Mouse (Mus musculus): ENCODE measurements around the gene Pcx.
A peak's percentile ranks its signal among the peaks of the same experiment; 100 is the strongest.
"Not testable (repeated sequence)": the region's sequence is repeated elsewhere in the genome, so short reads cannot be mapped to it uniquely, and the experiment has no call there.

Pcx gene

DNA sequence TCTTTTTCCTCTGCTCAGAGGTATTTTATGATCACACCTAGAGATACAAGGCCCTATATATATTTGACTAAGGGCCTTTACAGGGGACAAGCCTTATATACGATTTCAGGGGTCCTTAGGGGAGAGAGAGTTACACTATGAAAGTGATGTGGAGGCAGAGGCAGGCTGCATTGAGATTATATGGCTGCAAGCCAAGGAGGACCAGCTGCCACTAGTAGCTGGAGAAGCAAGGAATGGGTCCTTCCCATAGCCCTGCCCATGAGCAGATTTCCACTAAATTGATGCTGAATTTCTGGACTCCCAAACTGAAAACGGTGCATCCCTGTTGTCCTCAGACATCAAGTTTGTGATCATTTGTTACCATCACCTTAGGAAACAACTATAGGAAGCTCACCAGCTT is 73.6 kb downstream of the Pcx start:
- no peak for DNase-seq (ENCODE audit: low read depth, low spot score)

DNA sequence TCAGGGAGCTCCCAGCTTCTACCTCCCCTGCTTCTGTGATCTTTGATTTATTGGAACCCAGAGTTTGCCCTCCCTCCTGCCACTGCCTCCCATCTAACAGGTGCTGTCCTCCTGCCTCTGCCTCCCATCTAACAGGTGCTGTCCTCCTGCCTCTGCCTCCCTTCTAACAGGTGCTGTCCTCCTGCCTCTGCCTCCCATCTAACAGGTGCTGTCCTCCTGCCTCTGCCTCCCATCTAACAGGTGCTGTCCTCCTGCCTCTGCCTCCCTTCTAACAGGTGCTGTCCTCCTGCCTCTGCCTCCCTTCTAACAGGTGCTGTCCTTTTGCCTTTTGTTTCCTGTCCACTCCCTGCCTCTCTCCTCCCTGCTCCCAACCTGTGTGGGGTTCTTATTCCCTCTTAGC is 76.5 kb downstream of the Pcx start:
- not testable (repeated sequence) for DNase-seq (ENCODE audit: low read depth, low spot score)

DNA sequence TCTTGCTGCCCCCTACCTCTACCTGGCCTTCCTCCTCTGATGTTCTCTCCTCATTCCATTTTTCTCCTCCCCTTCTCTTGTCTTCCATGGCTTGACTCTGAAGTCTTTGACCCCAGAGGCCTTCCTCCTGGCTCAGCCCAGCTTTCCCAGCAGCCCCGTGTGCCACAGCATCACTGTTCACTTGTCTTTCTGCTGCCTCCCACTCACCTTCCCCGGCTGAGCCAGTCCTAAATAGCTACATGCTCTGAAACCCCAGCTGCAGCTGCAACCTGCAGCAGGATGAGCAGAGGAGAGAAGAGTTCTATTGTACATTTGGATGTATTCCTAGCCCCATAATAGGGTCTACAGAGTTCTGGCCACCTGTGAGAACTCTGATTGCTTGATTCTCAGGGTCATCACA is 77.2 kb downstream of the Pcx start:
- DNase-seq (ENCODE audit: low read depth, low spot score) = no peak

DNA sequence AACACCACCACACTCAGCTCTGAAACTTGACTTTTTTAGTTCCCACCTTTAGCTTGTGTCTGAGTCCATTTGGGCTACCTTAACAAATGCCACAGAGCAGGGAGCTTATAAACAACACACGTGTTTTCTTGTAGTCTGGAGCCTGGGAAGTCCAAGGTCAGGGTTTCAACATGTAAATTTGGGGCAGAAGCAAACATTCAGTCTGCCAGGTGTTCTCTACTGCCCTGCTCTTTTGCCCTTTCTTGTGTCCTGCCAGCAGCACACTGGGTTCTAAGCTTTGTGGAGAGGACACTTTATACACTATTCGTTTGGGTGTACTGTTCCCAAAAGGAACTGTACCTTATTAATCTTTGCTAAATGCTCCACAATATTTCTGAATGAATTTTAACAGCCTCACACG is 78.2 kb downstream of the Pcx start:
- no peak for DNase-seq (ENCODE audit: low read depth, low spot score)

DNA sequence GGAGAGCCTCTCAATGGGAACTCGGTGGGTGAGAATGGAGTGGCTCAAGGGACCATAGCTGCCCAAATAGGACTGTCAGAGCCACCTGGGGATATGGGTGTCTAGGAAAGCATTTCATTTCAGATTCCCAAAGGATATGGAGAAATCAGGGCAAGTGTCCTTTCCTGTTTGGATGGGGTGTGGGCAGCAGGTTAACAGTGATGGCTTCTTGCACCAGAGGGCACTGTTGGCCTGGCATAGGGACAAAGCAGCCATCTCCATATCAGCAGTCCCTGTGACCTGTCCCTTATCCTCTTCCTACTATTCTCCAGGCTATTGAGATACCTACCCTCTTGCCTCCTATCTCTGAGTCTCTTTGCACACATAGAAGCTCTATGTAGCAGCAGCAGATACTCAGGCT is 78.8 kb downstream of the Pcx start:
- DNase-seq (ENCODE audit: low read depth, low spot score) = no peak

DNA sequence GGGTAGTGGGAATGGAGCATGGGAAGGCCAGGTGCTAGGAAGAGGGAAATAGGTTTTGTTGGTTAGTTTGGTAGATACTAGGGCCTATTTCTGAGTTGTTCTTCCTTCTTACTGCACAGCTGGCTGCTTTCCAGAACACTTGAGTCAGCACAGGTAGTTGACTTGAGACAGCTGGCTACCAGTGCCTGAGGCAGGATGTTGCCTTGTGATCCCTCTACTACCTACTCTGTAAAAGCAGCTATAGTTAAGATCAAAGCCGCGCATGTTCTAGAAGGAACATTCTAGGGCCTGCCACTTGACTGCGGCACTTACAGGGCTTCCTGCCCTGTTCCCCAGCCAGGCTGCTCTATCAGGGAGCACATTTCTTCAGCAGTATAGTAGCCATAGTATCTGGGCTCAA is 79.8 kb downstream of the Pcx start:
- DNase-seq (ENCODE audit: low read depth, low spot score) = no peak

DNA sequence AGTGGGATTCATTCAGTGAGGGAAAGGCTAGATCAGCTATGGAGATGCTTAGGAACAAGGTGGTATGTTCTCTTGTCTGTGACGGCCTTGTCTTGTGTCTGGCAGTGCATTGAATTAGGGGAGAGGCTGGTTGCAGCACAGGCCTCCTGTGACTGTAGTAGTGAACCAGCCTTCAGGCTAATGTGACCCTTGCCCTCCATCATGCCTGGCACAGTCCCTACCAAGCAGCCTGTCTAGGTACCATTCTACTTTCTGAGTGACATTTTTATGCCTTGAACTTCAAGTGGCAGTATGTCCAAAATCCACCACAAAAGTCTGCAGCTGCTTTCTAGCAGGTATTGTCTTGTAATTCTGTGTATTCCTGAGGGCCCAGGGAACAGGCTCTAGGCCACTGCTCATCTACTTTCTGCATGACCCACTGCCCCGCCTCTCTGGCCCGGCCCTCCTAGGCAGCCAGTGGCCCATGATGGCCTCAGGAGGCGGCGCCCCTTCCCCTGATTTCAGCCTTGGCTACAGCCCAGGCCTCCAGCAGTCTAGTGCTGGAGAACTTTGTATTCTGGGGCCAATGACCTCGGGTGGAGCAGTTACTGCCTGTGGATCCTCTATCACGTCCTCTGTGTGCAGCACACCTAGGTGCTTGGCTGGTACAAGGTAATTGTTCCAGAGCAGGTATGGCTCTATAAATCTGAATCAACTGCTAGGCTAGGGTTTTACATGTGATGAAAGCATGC is 83.7 kb downstream of the Pcx start:
- no peak for DNase-seq (ENCODE audit: low read depth, low spot score)

DNA sequence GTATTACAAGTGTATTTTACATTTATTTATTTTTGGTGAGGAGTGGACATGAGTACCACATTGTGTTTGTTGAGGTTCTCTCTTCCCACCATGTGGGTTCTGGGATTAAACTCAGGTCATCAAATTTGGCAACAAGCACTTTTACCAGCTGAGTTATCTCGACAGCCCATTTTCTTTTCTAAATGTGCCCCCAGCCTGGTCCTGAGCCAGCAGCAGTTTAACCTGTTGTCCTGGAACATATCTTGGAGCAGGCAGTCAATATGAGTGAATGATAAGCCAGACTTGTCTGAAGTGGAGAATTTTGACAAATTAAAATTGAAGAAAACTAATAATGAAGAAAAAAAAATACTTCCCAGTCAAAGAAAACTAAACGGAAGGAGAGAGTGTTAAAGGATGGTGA is 85.8 kb downstream of the Pcx start:
- no peak for DNase-seq (ENCODE audit: low read depth, low spot score)

DNA sequence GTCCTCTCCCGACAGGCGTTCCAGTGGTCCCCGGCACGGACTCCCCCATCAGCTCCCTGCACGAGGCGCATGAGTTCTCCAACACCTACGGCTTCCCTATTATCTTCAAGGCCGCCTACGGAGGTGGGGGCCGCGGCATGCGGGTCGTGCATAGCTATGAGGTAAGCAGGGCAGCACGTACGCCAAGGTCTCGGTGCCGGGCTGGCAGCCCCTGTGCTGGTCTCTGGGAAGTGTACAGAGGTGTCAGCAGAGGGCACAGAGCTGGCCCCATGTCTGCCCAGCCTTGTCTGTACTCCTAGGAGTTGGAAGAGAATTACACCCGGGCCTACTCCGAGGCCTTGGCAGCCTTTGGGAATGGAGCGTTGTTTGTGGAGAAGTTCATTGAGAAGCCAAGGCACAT is 92.2 kb downstream of the Pcx start:
- DNase-seq (ENCODE audit: low read depth, low spot score) = no peak

DNA sequence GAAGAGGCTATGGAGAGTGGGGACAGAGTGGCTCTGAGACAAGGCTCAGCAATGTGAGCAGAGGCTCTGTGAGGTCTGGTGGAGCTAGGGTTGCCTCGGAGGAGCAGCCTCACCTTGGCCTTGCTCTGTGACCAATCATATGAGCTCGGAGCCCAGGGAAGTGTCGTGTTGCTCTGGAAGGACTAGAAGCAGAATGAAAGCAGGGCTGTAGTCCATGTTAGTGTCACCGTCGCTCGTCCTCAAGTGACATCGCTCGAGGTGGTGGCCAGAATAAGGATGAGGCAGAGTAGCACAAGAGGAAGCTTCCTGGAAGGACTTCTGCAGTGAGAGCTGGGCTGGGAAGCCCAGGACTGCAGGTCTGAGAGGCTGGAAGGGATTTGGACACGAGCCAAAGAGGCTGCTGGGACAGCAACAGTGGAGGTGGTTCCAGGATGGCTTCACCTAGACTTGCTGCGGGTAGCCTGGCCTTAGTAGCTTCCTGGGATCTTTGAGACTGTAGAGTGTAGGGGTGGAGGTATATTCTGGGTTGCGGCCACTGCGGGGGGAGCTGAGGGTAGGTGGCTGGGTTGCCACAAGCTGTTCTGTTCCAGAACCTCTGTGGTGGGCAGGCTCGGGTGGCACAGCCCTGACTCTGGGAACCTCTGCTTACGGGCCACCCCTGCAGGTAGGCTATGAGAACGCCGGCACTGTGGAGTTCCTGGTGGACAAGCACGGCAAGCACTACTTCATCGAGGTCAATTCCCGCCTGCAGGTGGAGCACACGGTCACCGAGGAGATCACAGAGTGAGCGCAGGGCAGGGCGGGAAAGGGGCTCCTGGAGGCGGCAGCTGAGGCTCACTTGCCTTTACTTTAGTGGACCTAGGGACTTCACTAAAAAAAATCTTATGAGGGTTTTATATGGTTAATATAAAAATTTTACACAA is 93.8 kb downstream of the Pcx start:
- DNase-seq (ENCODE audit: low read depth, low spot score) = peak; percentile 87

DNA sequence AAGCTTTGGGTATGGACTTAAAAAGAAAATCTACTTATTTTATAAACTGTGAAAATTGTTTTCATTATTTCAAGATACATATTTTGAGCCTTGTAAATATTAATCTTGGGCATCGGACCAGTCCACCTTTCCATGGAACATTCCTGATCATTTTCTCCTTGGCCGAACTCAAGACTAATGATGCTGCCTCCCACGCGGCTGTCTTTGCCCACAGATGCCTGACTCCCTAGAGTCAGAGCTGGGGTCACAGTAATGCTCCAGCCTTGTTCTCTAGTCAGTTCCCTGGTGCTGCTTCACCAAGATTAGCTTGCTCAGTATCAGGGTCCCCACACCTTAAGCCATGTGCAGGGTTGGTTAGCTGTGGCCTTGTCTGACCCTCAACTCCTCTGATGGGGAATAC is 95.4 kb downstream of the Pcx start:
- no peak for DNase-seq (ENCODE audit: low read depth, low spot score)

DNA sequence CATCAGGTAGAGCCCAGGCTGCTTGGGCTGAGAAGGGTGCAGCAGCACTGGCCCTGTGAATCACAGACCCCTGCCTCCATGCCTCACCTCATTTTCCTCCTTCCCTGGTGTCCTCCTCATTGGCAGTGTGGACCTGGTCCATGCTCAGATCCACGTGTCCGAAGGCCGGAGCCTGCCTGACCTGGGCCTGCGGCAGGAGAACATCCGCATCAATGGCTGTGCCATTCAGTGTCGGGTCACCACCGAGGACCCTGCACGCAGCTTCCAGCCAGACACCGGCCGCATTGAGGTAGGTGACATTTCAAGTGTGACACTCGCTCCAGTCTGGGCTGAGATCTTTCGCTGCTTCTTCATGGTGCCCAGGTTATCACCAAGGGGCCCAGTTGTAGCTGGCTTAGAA is 97.1 kb downstream of the Pcx start:
- DNase-seq (ENCODE audit: low read depth, low spot score) = no peak

DNA sequence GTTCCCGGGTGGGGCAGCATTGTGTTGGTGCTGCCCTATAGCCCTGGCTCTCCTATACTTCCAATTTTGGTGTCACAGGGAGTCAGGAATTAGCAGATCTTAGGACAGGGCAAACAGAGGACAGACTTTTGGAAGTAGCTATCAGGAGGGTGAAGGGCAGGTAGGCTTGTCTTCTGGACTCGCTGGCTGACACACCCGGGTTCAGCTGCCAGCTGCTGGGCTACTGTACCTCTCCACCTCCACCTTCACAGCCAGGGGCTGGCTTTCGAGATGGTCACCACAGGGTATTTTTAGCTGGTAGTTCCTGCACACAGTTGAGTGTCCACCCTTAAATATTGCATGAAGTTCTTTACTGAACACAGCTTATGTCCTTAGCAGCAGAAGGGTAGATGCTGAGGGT is 98.2 kb downstream of the Pcx start:
- DNase-seq (ENCODE audit: low read depth, low spot score) = no peak

DNA sequence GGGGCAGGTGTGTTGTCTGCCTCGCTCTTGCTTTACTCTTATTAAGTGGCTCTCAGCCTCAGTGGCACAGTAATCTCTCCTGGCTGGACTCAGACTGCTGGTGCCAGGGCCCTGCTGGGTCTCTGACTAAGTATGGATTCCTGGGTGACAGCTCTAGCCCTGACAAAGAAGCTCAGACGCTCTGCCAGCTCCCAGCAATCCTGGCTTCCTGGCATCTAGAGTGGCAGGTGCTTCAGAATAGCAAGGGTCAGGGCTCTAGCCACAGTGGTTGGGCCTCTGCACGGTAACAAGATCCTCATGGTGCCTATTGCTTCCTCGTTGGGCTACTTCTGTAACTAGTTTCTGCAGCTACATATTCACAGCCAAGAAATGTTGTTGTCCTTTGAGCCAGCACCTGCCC is 99.8 kb downstream of the Pcx start:
- DNase-seq (ENCODE audit: low read depth, low spot score) = no peak

DNA sequence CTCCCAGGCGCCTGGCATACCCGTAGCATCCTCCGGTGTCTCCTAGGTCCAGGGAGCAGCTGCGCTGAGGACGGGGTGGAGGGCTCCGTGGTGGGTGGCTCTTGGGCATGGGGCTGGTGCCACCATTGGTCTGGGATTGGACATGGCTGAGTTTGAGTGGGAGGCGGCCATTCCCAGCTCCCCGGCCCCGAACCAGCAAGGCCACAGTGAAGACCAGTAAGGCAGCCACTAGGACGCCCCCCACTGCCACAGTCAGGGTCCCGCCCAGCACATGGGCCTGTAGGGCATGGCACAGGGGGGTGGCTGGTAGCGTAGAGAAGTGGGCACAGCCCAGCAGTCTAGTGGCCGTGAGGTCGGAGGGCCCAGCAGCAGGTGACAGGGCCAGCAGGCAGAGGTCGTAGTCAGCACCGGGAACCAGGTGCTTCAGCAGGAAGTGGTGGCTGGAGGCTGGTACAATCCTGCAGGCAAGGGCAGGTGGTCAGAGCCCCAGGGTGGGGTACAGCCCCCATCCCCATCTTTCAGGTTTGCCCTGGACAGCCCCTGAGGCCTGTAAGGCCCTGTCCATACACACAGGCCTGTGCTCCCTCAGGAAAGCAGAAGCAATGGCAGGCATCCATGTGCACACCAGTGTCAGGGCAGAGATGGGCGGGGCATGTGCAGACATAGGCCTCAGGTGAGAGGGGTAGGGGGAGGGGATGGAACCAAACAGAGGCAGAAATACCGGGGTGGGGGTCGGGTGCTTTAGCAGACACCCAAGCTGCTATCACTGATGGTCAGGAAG is 102.1 kb downstream of the Pcx start:
- no peak for DNase-seq (ENCODE audit: low read depth, low spot score)

DNA sequence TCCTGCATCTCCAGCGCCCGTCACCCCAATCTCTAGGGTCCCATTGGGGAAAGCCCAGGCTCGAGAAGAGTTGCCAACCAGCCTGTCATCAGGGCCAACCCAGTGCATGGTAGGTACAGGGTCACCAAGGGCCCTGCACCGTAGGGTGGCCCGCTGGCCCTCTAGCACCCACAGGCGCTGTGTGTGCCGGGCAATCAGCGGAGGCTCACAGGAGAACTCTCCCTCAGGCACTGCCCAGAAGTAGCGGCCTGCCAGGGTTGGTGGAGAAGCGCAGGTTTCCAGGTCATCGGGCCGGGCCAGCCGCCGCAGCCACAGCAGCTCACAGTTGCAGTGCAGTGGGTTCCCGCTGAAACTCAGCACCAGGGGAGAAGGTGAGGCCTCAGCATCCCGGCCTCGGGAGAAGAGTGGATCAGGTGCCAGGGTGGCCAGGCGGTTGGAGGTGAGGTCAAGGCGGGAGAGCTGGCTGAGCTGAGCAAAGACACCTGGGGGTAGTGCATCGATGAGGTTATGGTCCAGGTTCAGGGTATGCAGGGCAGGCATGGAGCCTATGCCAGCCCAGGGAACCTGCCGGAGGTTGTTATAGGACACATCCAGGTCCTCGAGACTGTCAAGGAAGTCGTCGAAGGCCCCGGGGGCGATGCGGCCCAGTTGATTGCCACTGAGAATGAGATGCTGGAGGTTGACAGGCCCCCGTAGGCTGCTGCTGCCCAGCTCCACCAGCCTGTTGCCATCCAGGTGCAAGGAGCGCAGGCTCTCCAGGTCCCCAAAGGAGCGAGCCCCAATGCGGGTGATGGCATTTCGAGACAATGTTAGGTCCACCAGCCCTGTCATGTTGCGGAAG is 103.4 kb downstream of the Pcx start:
- no peak for DNase-seq (ENCODE audit: low read depth, low spot score)

DNA sequence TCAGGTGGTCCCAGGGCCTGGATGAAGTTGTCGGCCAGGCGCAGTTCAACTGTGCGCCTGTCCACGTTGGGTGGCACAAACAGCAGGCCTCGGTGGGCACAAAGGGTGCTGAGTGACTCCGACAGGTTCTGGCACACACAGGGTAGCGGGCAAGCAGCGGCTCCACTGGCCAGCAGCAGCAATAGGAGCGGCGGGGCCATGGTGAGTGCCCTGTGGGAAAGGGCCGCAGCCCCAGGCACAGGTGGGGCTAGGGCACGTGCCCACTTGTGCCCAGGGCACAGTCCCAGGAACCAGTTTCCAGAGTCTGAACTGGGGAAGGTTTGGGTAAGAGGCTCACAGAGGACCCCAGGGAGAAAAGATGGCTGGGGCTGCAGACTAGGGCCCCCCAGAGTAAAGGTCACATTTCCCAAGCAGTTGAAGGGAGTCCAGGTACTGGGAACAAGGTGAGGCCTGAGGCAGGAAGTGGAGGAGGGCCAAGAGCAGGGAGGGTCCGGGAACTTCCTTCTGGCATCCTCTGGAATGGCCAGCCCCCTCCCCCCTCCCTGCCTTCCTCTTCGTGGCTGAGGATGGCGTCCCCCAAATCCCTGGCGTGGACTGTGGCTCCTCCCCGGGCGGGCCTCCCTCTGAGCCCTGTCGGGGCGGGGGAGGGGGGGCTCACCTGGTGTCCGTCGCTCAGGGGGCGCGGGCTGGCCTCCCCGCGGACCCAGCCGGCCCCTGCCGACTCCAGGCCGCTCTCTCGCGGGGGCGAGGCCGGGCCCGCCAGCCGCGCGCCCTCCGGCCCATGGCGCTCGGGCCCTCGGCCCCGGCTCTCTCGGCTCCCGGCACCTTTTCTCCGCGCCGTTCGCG is 104.3 kb downstream of the Pcx start:
- DNase-seq (ENCODE audit: low read depth, low spot score) = peak; percentile 76

DNA sequence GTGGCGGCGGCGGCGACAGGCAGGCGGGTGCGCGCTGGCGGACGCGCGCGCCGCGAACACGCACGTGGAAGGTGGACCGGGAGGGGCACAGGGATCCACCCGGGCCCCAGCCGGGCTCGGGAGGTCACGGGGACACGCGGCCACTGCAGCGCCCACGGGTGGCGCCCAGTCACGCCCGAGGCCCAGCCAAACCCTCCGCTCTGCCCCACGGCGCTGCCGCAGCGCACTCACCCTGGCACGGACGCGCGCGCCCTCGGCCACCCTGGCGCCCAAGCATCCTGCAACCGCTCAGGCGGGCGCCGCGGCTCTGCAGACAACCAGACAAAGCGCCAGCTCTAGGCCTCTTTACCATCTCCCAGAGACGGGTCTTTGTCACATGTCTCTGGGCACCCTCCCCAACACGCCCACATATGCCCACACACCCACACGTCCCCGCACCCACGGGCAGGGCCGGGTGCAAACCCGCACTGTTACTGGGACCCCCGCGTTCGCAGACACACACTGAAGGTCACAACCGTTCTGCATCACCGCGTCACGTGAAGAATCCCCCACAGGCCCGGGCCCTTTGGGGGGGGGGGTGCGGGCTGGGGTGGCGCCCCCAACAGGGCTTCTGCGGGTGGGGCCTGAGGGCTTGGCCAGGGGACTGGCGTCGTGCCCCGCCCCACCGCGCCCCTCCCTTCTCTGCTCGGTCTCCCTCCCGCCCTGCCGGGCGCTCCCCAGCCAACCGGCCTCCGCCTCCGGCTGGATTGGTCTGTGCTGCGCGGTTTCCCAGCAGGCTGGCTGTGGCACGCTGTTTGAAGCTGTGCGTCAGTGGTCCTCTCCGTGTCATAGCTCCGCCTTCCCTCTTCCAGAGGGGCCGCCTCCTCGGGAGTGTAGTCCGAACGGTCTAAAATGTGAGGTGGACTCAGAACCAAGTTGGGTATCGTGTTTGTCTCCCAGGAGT is 105.2 kb downstream of the Pcx start, which contains the start of gene Lrfn4:
Gene Lrfn4 (minus strand): TSS at position 517 of the 943 bp plus-strand sequence.
- DNase-seq (ENCODE audit: low read depth, low spot score) = peak; percentile 92

DNA sequence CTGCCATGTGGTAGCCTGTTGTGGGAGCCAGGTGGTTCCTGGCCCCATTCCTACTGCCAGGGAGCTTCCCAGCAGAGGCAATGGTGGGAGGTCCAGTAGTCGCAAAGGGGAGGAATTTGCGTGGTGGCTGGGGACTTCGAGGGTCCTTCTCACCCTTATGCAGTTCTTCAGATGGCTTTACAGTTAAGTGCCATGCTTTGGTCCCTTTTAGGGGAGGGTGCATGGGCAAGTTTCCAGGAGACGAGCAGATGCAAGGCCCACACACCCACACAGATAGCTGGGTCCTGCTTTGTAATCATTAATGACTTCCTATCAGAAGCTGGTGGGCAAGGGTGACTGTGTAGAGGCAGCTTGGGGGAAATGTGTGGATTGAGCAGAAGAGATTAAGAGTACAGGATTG is 106.3 kb downstream of the Pcx start:
- no peak for DNase-seq (ENCODE audit: low read depth, low spot score)
